Mouse (Mus musculus) hindlimb bud, embryonic 11.5 days (tissue): ENCODE results near the gene Kif9.

ENCODE experiments used
- DNase-seq: peaks from one replicate; pipeline ENCODE4 v3.0.0-alpha.2; 2012; ENCODE audit warnings: low read depth, low spot score; ENCODE audit errors: extremely low spot score

Gene Kif9

DNA sequence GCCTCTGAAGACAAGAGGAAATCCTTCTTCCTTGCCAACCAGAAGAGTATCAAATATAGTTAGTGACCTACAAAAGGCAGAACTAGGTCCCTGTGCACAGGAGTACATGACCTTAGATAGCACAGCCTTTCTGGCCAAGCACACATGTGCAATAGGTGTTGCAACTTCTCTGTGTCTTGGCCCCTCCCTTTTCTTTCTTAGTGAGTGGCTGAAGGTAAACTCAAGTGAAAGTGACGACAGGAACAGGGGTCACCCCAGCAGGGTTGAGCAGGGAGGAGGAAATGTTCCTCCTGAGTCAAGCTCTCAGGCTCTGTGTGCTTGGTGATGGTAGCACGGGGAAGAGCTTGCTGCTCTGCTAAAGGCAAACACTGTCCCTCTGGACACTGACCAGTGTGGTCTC lies 49.0 kb downstream of the Kif9 start:
- DNase-seq, result no peak

DNA sequence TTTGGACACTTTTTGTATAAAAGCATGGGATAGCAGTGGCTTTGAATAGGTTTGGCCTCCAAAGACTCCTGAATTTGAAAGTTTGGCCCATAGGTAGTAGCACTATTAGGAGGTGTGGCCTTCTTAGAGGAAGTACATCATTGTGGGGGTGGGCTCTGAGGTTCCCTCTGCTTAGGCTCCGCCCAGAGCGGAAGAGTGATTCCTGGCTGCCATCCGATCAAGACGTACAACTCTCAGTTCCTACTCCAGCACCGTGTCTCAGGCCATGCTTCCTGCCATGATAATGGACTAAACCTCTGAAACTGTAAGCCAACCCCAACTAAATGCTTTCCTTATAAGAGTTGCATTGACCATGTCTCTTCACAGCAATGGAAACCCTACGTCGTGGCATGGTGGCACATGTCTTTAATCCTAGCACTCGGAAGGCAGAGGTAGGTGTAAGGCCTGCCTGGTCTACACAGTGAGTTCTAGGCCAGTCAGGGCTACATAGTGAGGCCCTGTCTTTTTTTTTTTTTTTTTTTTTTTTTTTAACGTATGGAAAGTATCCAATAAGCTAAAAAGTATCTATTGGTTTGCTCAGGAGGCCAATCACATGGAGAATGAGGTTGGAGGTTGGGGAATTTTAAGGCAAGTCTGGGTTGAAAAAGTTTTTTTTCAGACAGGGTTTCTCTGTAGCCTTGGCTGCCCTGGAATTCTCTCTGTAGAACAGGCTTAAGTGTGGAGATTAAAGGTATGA lies 52.4 kb downstream of the Kif9 start:
- no peak for DNase-seq

DNA sequence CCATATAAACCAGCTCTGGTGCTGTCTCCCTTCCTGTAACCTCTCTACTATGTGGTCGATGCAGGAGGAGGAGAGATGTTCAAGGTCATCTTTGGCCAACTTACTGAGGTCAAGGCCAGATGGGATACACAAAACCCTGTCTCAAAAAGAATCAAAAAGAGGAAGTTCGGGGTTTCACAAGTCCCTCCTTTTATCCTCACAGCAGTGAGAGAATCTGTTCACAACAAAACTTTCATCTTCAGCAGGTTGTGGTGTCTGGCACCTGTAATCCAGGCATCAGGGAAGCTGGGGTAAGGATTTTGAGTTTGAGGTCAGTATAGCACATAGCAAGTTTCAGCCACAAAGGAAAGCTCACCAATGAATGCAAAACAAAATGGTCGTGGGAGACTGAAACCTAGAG lies 53.9 kb downstream of the Kif9 start:
- no peak for DNase-seq

DNA sequence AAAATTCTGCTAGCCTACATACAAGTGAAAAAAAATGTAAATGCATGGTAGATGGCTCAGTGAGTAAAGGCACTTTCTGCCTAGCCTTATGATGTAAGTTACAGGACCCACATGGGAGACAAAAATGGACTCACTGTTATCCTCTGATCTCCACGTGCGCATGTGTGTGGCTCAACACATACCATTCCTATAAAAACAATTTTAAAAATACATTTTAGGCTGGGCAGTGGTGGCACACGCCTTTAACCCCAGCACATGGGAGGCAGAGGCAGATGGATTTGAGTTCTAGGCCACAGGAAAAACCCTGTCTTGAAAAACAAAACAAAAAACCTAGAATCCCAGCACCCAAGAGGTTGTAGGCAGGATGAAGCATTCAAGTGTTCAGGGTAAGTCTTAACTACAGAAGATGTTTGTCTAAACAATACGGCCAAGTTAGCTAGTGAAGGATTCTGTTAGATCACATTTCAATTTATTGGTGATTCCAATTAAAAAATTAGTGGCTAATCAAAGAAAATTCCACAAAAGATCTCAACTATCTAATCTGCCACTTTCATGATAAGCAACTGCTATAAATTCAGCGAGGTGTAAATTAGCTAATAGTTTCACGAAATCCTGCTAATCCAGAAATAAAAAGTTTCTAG lies 54.5 kb downstream of the Kif9 start:
- no peak for DNase-seq

DNA sequence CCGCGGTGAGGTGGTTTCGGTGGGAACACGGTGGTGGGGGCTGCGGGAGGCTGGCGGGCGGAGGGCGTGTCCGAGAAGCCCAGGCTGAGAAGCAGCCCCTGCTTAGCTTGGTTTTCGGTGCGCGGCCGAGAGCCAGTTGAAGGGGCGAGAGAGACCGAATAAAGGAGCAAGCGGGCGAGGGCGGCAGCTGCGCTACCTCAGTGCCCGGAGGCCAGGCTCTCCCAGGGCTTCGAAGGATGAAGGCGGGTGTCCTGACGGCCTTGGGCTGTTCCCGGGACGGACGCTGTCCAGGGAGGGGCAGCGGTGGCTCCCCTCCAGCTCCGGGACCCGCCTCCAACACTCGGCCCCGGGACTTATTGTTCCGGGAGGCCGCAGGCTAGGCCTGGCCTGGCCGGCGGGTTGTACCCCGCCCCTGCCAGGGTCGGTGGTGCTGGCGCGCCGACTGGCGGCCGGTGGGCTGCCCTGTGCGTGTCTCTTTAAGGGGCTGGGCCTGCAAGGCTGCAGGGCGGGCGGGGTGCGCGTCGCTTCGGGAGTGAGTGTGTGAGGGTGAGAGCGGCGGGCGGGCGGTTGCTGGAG lies 55.2 kb downstream of the Kif9 start:
- peak; percentile 73 for DNase-seq

DNA sequence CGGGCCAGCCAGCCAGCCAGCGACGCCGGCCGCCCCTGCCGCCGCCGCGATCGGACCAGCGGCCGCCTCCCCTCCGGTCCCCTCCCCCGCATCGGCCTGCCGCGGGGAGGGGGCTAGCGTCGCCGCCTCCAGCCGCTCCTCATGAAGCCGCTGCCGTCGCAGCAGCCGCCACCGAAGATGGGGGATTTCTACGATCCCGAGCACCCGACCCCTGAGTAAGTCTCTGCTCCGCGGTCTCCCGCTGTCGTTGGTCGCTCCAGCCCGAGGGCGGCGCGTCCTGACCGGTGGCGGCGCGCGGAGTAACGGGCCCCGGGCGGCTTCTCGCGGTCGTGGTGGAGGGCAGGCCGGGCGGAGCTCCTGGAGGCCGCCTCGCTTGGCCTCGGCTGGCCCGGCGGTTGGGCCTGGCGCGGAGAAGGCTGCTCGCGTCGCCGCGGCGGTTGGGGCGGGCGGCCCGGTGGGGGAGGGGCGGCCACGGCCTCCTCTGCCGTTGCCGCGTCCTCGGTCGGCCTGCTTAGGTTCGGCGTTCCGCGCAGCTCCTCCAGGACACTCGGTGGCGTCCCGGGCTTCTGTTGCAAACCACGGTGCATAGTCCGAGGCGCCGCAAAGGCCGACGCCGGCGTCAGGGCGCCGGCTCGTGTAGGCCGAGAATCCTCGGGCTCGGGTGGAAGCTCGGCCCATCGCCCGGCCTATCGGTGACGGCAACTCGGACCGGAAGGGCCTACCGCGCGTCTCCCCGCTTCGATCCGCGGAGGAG lies 56.0 kb downstream of the Kif9 start, which contains the start of gene Setd2:
TSS of gene Setd2 (plus strand) at position 60 of the 754 bp plus-strand sequence.
- DNase-seq, result no peak

DNA sequence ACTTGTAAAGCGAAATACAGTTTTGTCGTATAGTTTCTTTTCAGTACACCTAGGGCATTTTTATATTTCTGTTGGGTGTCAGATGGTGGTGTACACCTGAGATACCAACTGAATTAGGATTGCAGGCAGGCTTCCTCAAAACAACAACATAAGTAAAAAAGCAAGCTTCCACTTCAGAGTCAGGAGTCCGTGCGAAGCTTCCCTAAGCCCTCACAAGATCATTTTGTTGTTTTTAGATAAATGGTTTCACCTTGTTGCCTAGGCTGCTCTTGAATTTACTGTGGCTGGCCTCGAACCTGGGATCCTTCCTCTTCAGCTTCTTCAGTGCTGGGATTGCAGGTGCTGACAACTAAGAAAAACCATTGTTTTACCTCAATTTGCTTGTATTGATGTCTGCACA lies 56.9 kb downstream of the Kif9 start:
- no peak for DNase-seq

DNA sequence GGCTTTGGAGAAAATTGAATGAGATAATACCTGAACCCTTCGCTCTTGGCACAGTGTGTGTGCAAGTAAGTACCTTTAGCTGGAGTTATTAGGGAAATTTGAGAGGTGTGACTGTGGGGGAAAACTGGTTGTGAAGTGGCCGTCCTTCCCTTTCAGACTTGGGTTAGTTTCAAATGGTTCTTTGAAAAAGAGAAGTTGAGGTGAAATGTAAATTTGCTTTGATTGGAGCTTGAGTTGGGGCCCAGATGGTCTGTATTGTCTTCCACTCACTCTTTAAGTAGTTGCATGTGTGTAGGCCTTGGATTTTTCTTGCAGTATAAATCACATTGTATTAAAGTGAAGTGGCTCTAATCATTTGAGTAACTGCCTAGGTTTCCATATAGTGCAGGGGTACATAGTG lies 58.4 kb downstream of the Kif9 start:
- no peak for DNase-seq

DNA sequence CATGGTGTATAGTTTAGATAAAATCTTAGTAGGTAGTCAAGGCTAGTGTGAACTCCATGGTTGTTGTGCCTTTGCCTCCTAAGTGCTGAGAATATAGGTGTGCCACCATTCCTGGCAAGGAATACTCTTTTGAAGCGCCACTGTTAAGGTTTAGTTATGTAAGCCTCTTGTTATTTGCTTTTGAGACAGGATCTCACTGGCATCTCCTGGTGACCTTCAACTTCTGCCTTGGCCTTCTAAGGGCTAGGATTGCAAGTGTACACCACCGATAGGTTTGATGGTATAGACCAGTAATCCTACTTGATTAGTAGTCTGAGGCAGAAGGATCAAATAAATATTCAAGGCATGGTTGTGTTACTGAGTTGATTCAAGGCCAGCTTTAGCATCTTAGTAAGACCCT lies 59.9 kb downstream of the Kif9 start:
- no peak for DNase-seq

DNA sequence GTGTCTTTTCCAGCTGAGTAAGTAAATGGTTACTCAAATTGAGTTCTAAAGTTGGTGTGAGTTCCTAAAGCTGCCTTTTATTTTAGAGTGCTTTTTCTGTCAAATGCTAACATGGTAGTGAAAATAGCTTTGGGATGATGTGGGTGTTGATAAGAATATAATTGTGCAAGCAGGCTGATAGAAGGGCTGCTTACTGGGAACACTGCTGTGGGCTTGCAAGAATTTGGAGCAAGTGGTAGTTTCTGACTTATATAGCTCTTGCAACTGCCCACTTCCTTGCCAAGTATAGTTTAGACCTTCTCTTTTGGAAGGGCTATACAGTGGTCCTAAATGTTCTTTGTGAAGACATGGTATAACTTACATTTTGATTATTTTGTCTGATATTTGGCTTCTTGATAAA lies 61.8 kb downstream of the Kif9 start:
- DNase-seq, result no peak

DNA sequence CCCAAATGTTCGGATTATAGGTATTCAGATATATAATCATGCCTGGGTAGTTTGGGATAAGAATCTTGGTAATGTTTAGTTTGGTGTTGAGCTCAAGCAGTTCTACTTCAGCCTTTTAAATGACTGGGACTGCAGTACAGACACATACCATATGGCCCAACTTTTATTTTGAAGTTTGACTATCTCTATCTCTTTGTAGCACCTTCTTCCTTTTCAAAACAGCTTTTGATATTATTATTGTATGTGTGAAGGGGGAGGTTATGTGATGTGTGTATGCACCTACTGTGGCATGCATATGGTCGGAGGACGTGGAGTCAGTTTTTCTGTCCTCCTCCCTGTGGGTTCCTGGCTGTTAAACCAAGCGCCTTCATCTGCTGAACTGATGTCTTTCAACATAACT lies 65.2 kb downstream of the Kif9 start:
- DNase-seq, result no peak

DNA sequence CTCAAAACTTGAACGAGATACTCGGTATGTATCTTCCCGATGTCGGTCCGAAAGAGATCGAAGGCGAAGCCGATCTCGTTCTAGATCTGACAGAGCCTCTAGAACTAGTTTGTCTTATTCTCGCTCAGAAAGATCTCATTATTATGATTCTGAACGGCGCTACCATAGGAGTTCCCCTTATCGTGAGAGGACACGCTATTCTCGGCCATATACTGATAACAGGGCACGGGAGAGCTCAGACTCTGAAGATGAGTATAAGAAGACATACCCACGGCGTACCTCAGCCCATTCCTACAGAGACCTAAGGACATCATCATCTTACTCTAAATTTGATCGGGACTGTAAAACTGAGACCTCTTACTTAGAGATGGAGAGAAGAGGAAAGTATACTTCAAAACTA lies 71.5 kb downstream of the Kif9 start:
- DNase-seq, result no peak

DNA sequence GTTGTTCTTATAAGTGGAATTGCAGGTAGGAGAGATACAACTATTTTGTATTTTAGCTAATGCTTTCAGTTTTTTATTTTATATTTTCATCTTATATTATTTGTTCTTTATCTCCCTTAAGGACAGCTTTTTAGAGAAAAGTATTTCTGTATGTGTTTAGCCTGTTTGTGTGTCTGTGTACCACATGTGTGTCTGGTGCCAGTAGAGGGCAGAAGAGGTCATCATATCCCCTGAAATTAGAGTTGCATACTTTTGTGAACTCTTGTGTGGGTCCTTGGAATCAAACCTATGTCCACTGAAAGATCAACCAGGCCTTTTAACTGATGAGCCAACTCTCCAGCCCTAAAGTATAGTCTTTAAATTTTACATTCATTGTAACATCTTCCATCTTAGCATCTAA lies 91.6 kb downstream of the Kif9 start:
- DNase-seq, result no peak
